12 mouse cellular contexts compared by ENCODE assay signal in the genomic region with DNA sequence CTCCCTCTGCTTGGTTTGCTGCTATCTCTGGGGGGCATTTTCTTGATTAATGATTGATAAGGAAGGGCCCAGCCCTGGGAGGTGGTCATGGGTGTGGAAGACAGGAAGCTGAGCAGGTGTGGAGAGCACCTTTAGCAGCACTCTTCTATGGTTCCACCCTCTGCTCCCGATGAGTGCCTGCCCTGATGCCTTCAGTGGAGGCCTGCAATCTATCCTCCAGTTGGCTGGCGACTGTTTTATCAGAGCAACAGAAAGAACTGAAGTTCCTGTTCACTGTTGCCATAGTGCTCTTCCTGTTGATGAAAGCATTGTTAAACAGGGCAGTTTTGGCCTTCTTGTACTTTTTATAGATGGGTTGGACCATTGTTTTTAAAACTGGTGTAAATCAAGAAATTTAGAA. TPM values are rescaled to one million over a fixed set of nuclear protein-coding genes. Genes with fewer than 3 reads are reported as not detected.
DNase-seq lines count a peak whose midpoint lies in the region; ATAC-seq and TF ChIP-seq lines count a peak whose summit lies in the region.
"Had no signal": no experiment of that assay in that cellular context is flagged by ENCODE, and none has a peak within 500 bp of the region (broad histone marks: within the 10 kb centered on the region; RNA-seq: fewer than 3 reads in every experiment).

No protein-coding gene starts in this region.

- H3K4me1 ChIP-seq in liver, embryonic 11.5 days (replicated peaks; ENCODE audit: control insufficient read depth, insufficient read depth, low read length), result peaks cover 7% of the 10 kb centered on the region
- H3K4me1 ChIP-seq in G1E (ENCODE audit: insufficient read depth, low read depth, low read length), result peaks cover 18% of the 10 kb centered on the region
- H3K4me1 ChIP-seq in heart, embryonic 14.5 days (ENCODE audit: control insufficient read depth in 2 of 2, insufficient read depth in 2 of 2, low read length in 2 of 2), result peaks cover 3 to 5% of the 10 kb centered on the region in 2 experiments; a peak in 3 of 4 replicates
- peaks cover 69% of the 10 kb centered on the region for H3K4me1 ChIP-seq in megakaryocyte, embryonic 14.5 days
- H3K4me1 ChIP-seq: lung, embryonic 15.5 days had no signal

- intact Hi-C loops in left cerebral cortex, postnatal 14 days (cut with DNase I), result no loop called here

- WGBS in liver, embryonic 11.5 days, result 22% methylated on average over 2 of the region's 2 CpGs
- 10% methylated on average over 2 of the region's 2 CpGs for WGBS in heart, embryonic 14.5 days

- H3K9me3 ChIP-seq in liver, embryonic 11.5 days (ENCODE audit: control insufficient read depth, low read length), result no peaks in the 10 kb centered on the region
- H3K9me3 ChIP-seq in G1E (replicated peaks), result no peaks in the 10 kb centered on the region
- H3K9me3 ChIP-seq in heart, embryonic 14.5 days (ENCODE audit: control insufficient read depth, low read length), result no peaks in the 10 kb centered on the region
- no peaks in the 10 kb centered on the region for H3K9me3 ChIP-seq in megakaryocyte, embryonic 14.5 days
- H3K9me3 ChIP-seq: lung, embryonic 15.5 days had no signal

- H3K9ac ChIP-seq in liver, embryonic 11.5 days (ENCODE audit: low read depth, low read length), result no peak overlapping the region
- H3K9ac ChIP-seq in heart, embryonic 14.5 days (ENCODE audit: low read length), result no peak overlapping the region
- H3K9ac ChIP-seq: lung, embryonic 15.5 days had no signal

- no peak overlapping the region for H3K4me3 ChIP-seq in liver, embryonic 11.5 days (ENCODE audit: low read depth, low read length)
- no peak overlapping the region for H3K4me3 ChIP-seq in G1E (ENCODE audit: low read depth, low read length)
- no peak overlapping the region for H3K4me3 ChIP-seq in heart, embryonic 14.5 days (ENCODE audit: control insufficient read depth in 1 of 2, insufficient read depth in 1 of 2, low read depth in 1 of 2, low read length in 2 of 2)
- peak overlapping the region; percentile 88 for H3K4me3 ChIP-seq in megakaryocyte, embryonic 14.5 days (replicated peaks)
- H3K4me3 ChIP-seq: erythroblast, embryonic 14.5 days; lung, embryonic 15.5 days had no signal

- H3K36me3 ChIP-seq in liver, embryonic 11.5 days (ENCODE audit: control insufficient read depth, insufficient read depth, low read length), result no peaks in the 10 kb centered on the region
- H3K36me3 ChIP-seq in G1E (replicated peaks), result peaks cover 12% of the 10 kb centered on the region
- H3K36me3 ChIP-seq in heart, embryonic 14.5 days (ENCODE audit: control insufficient read depth, insufficient read depth, low read length), result no peaks in the 10 kb centered on the region
- peaks cover 9% of the 10 kb centered on the region for H3K36me3 ChIP-seq in megakaryocyte, embryonic 14.5 days (replicated peaks; ENCODE audit: low read length)
- H3K36me3 ChIP-seq: lung, embryonic 15.5 days had no signal

- H3K27me3 ChIP-seq in liver, embryonic 11.5 days (replicated peaks; ENCODE audit: control insufficient read depth, insufficient read depth, low read length), result no peaks in the 10 kb centered on the region
- no peaks in the 10 kb centered on the region for H3K27me3 ChIP-seq in G1E (ENCODE audit: insufficient read depth, low read length)
- no peaks in the 10 kb centered on the region for H3K27me3 ChIP-seq in heart, embryonic 14.5 days (ENCODE audit: control insufficient read depth, insufficient read depth, low read length)
- H3K27me3 ChIP-seq in megakaryocyte, embryonic 14.5 days (replicated peaks), result no peaks in the 10 kb centered on the region
- H3K27me3 ChIP-seq: lung, embryonic 15.5 days had no signal

- peak overlapping the region; percentile 10 for H3K4me2 ChIP-seq in liver, embryonic 11.5 days
- H3K4me2 ChIP-seq in heart, embryonic 14.5 days (ENCODE audit: low read length), result no peak overlapping the region
- H3K4me2 ChIP-seq: lung, embryonic 15.5 days had no signal

- no peak for DNase-seq in liver, embryonic 11.5 days (ENCODE audit: low spot score)
- DNase-seq in liver (no peak), G1E (ENCODE audit: low spot score) (peak; percentile 5)
- DNase-seq in adrenal gland, adult (ENCODE audit: inconsistent age in 2 of 2, low spot score in 1 of 2), result no peak
- no peak for DNase-seq in frontal cortex, adult 2 months (ENCODE audit: extremely low spot score in 1 of 2, low spot score in 1 of 2)
- no peak for DNase-seq in left cerebral cortex, postnatal 14 days (ENCODE audit: low spot score in 2 of 2)
- DNase-seq: kidney, postnatal 36 days had no signal

- no peak for TF ChIP-seq CTCF in G1E (IDR thresholded peaks at IDR 0.05; ENCODE audit: low read depth, low read length)

- peak; percentile 55; the same call in 1 of the 2 replicates for ATAC-seq in liver, embryonic 11.5 days (replicated peaks; ENCODE audit: low FRiP score)
- peak; percentile 45 for ATAC-seq in G1E (ENCODE audit: extremely low read depth, insufficient number of reproducible peaks, low FRiP score, poor library complexity, severe bottlenecking)
- ATAC-seq in heart, embryonic 14.5 days (ENCODE audit: insufficient number of reproducible peaks, insufficient read depth, low FRiP score, low read depth), result peak; percentile 39; the same call in 1 of the 2 replicates
- ATAC-seq: hindbrain, postnatal 0 days had no signal

- no peak overlapping the region for H3K27ac ChIP-seq in liver, embryonic 11.5 days (ENCODE audit: low read depth, low read length)
- H3K27ac ChIP-seq in heart, embryonic 14.5 days (replicated peaks in 1 of 2; ENCODE audit: control insufficient read depth in 1 of 2, insufficient read depth in 1 of 2, low read depth in 2 of 2, low read length in 2 of 2), result no peak overlapping the region
- H3K27ac ChIP-seq: hindbrain, postnatal 0 days; lung, embryonic 15.5 days had no signal

RNA-seq across cellular contexts. Expression of gene Ssbp2, which starts 49.4 kb away (rescaled TPM):
- 110 and 113 TPM in 2 replicates for polyA plus RNA-seq in liver, embryonic 11.5 days (2014; fragmentation: Nextera tagmentation; extraction: Ambion mirVana)
- 79.9 and 98.3 TPM in 2 replicates for total RNA-seq in G1E (2014; fragmentation: Nextera tagmentation)
- 40.4 and 40.8 TPM in 2 replicates for total RNA-seq in G1E (2017)
- 13.4 and 24.7 TPM in 2 replicates for polyA plus RNA-seq in G1E (2012)
- polyA plus RNA-seq in heart, embryonic 14.5 days (2014; fragmentation: Nextera tagmentation; extraction: Ambion mirVana), result 103 and 112 TPM in 2 replicates
- 15.0 TPM in 2 replicates for polyA plus RNA-seq in megakaryocyte, embryonic 14.5 days (2012; ENCODE audit: insufficient read depth, low replicate concordance)
- 115 and 119 TPM in 2 replicates for polyA plus RNA-seq in frontal cortex, adult 2 months (2012; rRNA removed)
- 100 to 1,000 TPM; 133 to 148 TPM for total RNA-seq in left cerebral cortex, postnatal 14 days (2021)
